Mouse (Mus musculus) brain, embryonic 14.5 days (tissue): ENCODE data around the gene Chmp1a.

ENCODE experiments used
- CTCF ChIP-seq: fragments of 200-500 bp; IDR thresholded peaks from 2 replicates; pipeline ENCODE4 v1.5.1; 2012; ENCODE audit warnings: inconsistent platforms, mild to moderate bottlenecking, moderate library complexity, borderline replicate concordance; ENCODE audit not compliant: insufficient read depth, insufficient read length; ENCODE audit errors: extremely low read depth
- POLR2A ChIP-seq: fragments of 200-500 bp; IDR thresholded peaks from 2 replicates; pipeline ENCODE4 v1.6.1; 2012; ENCODE audit warnings: mild to moderate bottlenecking, inconsistent platforms, borderline replicate concordance; ENCODE audit not compliant: poor library complexity, insufficient read depth, insufficient read length, severe bottlenecking; ENCODE audit errors: extremely low read depth

- TF ChIP-seq POLR2A (no peak), CTCF (no peak)
Measured at GRCm38 (mm10) chr8:123181391-123181790, 31.2 kb downstream of the Chmp1a start.
